Mouse (Mus musculus): ENCODE data around the gene Btg1.

GRCm38 (mm10) chr10:96649524-96649923 lies 32.7 kb downstream of the Btg1 start:
- TF ChIP-seq CTCF (IDR thresholded peaks at IDR 0.05; ENCODE audit: low read depth) (no peak), EP300 (IDR thresholded peaks at IDR 0.05; ENCODE audit: low read depth) (no peak)

Measured in liver, postnatal 0 days (tissue).